Mouse (Mus musculus) MN1 (cell line): ENCODE measurements around the gene Ppm1n.

Source experiments
- DNase-seq: peaks from one replicate; pipeline ENCODE4 v3.0.0-alpha.2; 2016; ENCODE audit warnings: low spot score

Ppm1n gene

DNA sequence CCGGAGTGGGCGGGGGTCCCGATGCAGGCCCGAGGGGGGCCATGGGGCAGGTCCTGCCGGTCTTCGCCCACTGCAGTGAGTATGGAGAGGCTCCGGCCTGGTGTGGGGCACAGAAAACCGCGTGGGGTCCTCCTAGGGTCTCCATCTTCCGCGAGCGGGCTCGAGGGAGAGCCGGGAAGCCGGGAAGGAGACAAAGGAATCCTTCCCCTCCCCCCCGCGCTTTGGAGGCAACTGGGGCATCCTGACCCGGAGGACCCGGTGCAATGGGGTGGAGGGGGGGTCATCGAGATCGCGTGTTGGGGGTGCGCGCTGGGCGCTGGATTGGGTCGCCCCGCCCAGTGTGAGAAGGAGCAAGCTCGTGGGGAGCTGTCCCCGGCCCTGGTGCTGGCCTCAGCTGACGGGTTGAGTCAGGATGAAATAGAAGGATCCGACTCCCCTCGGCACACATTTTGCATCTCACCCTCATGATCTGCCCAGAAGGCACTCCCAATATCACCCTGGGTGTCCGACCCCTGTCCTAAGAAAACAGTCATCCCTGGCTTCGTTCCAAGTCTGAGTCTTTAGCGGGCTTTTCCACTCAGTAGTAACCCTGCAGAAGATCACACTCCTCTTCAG lies 3.0 kb upstream of the Ppm1n start:
- DNase-seq: peak; percentile 48

- peak; percentile 90 for DNase-seq
Observed at GRCm38 (mm10) chr7:19282385-19282784, 2.5 kb upstream of the Ppm1n start, which contains the start of gene Rtn2. Rtn2 (plus strand) TSS chr7:19282624.

GRCm38 (mm10) chr7:19281680-19282304 lies 1.9 kb upstream of the Ppm1n start:
- DNase-seq: peak; percentile 48

GRCm38 (mm10) chr7:19279052-19279451 lies 812 bp downstream of the Ppm1n start:
- DNase-seq: no peak

DNA sequence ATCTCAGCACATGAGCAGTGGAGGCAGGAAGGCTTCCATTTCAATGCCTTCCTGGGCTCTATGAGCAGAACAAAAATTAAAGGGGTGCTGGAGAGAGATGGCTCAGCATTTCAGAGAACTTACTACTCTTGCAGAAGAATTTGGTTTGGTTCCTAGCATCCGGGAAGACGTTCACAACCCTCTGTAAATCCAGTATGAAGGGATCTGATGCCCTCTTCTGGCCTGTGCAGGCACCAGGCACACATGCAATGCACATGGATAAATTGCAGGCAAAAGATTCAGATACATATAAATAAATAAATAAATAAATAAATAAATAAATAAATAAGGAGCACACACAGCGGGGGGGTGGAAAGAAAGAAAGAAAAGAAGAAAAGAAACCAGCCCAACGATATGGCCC lies 3.6 kb downstream of the Ppm1n start:
- DNase-seq: no peak

- peak; percentile 64 for DNase-seq
Observed at GRCm38 (mm10) chr7:19272173-19272764, 7.6 kb downstream of the Ppm1n start.

DNA sequence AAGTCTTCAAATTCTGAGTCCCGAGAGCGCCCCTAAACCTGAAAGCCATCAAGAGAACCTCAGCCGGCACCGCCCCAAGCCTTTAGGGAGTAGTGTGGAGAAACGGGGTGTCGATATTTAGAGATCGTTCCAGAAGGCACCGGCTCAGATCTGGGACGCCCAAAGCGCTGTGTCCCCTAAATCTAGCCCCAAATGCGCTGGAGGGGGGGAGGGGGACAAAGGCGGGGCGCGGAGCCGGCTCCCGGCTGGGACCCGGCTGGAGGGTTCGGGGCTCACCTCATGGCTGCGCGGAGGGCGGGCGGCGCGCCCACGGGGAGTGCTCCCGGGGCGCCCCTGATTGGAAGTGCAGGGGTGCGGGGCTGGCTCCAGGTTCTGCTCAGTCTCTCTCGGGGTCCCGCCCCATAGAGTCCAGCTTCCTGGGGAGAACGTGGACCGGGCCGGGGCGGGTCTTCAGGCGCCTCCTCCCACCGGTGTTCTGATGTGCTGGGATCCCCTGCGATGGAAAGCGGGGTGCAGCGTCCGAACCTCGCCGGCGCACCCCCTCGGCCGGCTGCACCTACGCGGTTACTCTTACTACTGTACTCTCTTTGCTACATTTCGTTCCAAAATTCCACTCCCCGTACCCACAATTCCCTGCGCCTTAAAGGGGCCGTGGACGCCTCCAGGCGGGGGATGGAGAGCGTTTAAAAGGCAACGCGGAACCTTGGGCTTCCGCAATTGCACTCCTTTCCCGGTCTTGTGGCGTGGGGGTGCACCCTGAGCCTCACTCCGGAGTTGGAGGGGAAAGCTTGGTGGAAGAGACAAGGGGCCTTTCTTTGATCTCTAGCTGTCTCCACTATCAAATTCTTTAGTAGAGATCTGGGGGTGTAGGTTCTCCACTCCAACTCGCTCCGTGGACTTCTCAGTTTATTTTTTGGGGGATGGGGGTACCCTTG lies 8.4 kb downstream of the Ppm1n start, which contains the start of gene Vasp:
Gene Vasp (minus strand): TSS at position 580 of the 935 bp plus-strand sequence.
- DNase-seq: peak; percentile 88

DNA sequence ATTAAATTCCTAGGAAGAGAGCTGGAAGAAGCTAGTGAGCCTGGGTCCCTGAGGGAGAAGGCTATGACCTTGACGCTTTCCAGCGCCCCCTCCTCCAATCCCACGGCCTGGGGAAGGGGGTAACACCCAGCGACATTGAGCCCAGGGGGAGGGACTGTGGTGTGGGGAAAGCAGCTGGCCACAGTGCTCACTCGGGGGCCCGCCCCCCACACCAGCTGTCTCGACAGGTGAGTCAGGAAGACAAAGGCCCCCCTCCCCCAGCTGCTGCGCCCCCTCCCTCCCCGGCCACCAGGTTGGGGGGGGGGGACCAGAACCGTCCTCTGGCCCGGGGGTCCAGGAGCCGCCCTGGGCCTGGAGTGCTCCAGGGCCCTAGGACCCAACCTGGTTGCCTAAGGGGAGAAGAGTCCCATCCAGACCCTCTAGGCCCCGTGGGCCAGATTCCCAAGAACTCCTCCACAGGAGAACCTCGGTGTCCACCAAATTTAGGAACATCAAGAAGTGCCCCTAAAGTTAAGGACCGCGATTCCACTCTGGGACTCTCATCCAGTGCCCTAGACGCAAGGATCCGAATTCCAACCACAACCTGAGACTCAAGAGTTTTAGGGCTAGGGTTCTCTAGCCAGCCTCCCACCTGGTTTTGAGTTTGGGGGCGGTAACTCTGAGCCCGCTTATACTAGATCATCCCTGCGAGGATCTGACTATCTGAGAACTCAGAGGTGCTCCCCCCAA lies 9.2 kb downstream of the Ppm1n start:
- DNase-seq: peak; percentile 32

DNA sequence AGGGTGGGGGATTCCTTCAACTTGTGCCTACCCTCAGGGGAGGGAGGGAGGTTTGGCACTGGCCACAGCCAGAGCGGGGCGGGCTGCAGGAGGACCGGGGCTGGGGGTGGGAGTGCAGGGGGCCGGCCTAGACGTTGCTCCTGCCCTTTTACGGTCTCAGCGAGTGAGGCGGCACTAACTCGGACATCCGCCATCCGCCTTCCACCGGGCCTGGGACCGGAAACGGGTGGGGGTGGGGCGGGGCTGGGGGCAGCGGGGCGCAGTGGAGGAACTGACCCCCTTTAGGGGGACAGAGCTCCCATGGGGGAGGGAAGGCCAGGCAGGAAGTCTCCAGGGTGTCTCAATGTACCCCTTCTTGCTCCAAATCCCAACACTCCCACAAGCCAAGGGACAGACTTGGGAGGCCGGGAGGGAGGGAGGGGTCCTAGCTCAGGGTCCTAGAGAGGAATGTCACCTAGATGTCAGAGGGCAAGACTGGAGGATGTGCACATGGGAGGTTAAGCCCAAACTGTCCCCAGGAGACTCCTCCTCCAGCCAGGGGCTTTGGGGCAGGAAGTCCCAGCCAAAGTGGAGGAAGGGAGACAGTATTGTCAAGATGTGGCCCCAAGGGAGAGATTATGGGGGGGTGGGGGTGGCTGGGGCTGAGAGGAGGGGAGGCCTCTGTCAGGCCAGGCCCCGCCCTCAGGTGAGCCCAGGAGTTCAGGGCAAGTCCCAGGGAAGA lies 10.0 kb downstream of the Ppm1n start:
- DNase-seq: no peak

- no peak for DNase-seq
Observed at GRCm38 (mm10) chr7:19268993-19269681, 10.7 kb downstream of the Ppm1n start.

DNA sequence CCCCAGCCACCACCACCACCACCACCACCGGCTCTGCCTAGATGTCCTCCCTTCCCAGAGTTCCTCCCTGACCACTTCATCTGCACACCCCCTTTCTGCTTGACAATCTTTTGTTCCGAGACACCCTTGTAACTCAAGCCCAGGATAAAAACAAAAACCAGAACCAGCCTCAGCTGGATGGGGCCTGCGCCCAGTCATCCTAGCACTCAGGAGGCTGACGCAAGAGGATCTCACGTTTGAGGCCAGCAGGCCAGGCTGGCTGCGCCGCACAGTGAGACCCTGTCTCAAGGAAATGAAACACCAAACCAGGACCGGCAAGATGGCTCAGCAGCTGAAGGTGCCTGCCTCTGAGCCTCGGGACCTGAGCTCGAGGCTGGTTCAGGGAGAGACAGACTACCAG lies 12.8 kb downstream of the Ppm1n start:
- DNase-seq: peak; percentile 39

DNA sequence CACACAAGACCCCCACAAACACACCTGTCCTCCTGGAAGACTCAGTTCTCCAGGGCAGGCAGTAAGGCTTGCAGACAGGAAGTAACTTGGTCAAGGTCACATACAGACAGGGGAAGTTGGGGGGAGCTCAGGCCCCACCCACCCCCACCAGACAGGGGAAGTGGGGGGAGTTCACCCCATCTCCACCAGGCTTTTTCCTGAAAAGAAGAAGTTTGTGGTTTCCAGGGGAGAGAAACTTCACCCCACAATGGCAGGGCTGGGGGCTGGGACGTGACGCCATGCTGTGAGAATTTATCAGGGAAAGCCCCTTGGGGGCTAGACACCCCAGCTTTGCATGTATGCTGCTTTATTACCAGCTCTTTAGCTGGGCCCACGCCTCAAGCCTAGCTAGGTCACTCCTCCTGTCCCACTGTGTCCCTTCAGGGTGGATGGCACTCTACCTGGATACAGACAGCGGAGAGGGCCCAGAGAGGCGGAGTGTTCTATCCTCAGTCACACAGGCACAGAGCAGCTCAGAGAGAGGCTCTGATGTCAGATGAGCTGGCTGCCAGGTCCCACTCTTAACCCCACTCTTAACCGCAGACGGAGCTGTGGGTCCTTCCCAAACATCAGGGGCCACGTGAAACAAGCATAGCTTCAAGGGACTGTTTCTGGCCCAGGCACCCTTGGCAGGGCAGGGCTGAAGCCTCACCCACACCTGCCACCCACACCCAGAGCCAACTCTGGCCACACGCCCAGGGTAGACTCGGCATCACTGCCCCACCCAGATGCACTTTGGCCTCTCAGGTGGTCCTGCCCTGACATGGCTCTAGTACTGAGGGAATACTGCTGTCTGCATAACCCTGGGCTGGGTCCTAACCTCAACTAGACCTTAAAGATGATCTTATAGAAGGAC lies 13.7 kb downstream of the Ppm1n start:
- DNase-seq: no peak

- peak; percentile 57 for DNase-seq
Observed at GRCm38 (mm10) chr7:19265147-19265546, 14.7 kb downstream of the Ppm1n start.

- DNase-seq: no peak
Observed at GRCm38 (mm10) chr7:19258336-19258735, 21.5 kb downstream of the Ppm1n start.

GRCm38 (mm10) chr7:19257390-19258022 lies 22.4 kb downstream of the Ppm1n start:
- no peak for DNase-seq

- no peak for DNase-seq
Observed at GRCm38 (mm10) chr7:19256567-19256966, 23.3 kb downstream of the Ppm1n start.

DNA sequence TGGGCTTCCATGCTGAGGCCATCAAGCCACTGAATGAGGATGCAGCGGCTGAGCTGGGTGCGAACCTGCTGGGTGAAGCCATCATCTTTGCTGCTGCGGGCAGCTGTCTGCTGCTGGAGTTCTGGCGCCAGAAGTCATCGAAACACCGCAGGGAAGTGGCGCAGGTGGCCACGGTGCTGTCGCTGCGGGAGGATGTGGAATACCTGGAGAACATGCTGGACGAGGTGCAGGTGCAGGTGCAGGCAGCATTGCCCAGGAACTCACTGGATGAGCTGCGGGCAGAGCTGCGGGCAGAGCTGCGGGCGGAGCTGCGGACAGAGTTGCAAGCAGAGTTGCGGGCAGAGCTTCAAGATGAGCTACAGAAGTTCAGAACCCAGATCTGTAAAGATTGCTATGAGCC lies 24.5 kb downstream of the Ppm1n start:
- DNase-seq: no peak

DNA sequence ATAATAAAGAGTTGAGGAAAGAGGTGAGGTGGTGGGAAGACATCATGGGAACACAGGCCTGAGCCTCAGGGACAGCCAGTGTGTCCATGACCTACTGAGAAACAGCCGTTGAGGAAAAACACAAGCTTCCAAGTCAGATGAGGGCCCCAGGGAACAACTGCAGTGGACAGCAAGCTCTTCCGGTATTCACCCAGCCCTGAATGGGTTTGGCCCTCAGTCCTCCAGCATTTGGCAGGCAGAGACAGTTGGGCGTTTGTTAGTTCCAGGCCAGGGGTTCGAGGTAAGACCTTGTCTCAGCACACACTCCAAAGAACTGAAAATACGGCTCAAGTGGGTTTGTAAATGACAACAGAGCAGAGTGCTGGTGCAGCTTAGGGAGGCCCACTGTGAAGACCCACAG lies 26.4 kb downstream of the Ppm1n start:
- DNase-seq: no peak

DNA sequence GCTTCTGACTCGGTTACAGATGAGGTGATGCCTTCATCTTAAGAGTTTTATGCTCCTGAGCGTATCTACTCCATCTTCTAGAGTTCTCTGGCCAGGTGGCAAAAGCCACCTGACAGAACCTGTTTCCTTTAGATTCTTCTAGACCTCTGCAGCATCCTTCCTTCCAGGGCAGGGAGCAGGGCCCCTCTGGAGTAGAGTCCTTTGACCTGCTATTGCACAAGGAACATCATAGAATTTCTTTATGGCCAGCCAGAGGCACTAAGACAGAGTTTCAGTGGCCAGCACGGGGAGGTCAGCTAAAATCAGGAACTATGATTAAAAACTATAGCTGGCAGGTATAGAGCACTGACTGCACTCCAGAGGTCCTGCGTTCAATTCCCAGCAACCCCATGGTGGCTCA lies 27.8 kb downstream of the Ppm1n start:
- no peak for DNase-seq
